24 mouse cellular contexts compared by ENCODE assay signal in the genomic region with DNA sequence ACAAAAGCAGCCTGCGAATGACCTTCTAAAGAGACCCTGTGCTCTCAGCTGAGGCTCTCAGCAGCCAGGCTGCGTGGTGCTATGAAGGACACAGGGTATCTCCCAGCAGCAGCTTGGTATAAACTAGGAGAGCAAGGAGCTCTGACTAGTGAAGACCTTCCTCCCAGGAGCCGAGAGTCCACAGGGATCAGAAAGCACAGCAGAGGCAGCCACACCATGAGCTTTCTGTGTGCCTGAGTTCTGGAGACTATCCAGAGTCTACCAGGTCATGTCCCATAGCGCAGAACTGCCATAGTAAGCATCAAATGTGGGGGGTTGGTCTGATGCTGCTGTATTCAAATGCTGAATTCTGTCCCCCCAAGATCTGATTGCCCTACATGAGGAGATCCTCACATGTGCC.
DNase-seq lines count a peak whose midpoint lies in the region; ATAC-seq and TF ChIP-seq lines count a peak whose summit lies in the region.
"Had no signal": no experiment of that assay in that cellular context is flagged by ENCODE, and none has a peak within 500 bp of the region (broad histone marks: within the 10 kb centered on the region; RNA-seq: fewer than 3 reads in every experiment).

No protein-coding gene starts in this region.

- H3K4me2 ChIP-seq in kidney, embryonic 14.5 days (replicated peaks; ENCODE audit: low read depth, low read length) = no peak overlapping the region
- H3K4me2 ChIP-seq: embryonic facial prominence, embryonic 12.5 days; embryonic facial prominence, embryonic 15.5 days; heart, embryonic 12.5 days; heart, embryonic 15.5 days; hindbrain, embryonic 14.5 days had no signal

- TF ChIP-seq CTCF in kidney, adult 2 months (conservative IDR thresholded peaks at IDR 0.05; ENCODE audit: insufficient read depth, insufficient read length, low read depth, low read length) = no peak

- H3K4me1 ChIP-seq in kidney, adult 2 months (ENCODE audit: control insufficient read depth, insufficient read depth, low read length) = no peaks in the 10 kb centered on the region
- no peaks in the 10 kb centered on the region; the same call in 1 of the 2 replicates for H3K4me1 ChIP-seq in kidney, embryonic 14.5 days (ENCODE audit: control insufficient read depth, insufficient read depth, low read length)

- H3K36me3 ChIP-seq in kidney, adult 2 months (ENCODE audit: control insufficient read depth, insufficient read depth, low read length) = no peaks in the 10 kb centered on the region
- no peaks in the 10 kb centered on the region for H3K36me3 ChIP-seq in kidney, embryonic 14.5 days (ENCODE audit: control insufficient read depth, insufficient read depth, low read length)
- H3K36me3 ChIP-seq: embryonic facial prominence, embryonic 12.5 days; embryonic facial prominence, embryonic 15.5 days; heart, embryonic 12.5 days; heart, embryonic 15.5 days had no signal

- TF ChIP-seq POLR2A in kidney, adult 2 months (IDR thresholded peaks at IDR 0.05; ENCODE audit: low read depth, low read length) = no peak

- ATAC-seq in kidney, embryonic 14.5 days (ENCODE audit: low FRiP score, low TSS enrichment) = no peak
- ATAC-seq: CD4-positive, CD25-positive, alpha-beta regulatory T cell, adult 4 months; forebrain, embryonic 14.5 days; forebrain, postnatal 0 days had no signal

- H3K9ac ChIP-seq in kidney, embryonic 14.5 days (ENCODE audit: low read depth, low read length) = no peak overlapping the region
- H3K9ac ChIP-seq: embryonic facial prominence, embryonic 12.5 days; embryonic facial prominence, embryonic 15.5 days; forebrain, postnatal 0 days; heart, embryonic 12.5 days; heart, embryonic 15.5 days; hindbrain, embryonic 14.5 days had no signal

- no peak overlapping the region for H3K27ac ChIP-seq in kidney, adult 2 months (ENCODE audit: insufficient read depth, low read depth, low read length)
- H3K27ac ChIP-seq in kidney, embryonic 14.5 days (ENCODE audit: low read depth, low read length) = no peak overlapping the region
- H3K27ac ChIP-seq: embryonic facial prominence, embryonic 12.5 days; embryonic facial prominence, embryonic 15.5 days; gastrocnemius, adult 2 months; heart, embryonic 15.5 days; hindbrain, embryonic 14.5 days had no signal

- WGBS in kidney, adult 2 months = 77% methylated on average over 4 of the region's 4 CpGs
- WGBS in kidney, embryonic 14.5 days = 90% methylated on average over 4 of the region's 4 CpGs

- H3K4me3 ChIP-seq in kidney, adult 2 months (ENCODE audit: insufficient read depth, low read depth, low read length) = no peak overlapping the region
- H3K4me3 ChIP-seq in kidney, embryonic 14.5 days (ENCODE audit: low read length) = no peak overlapping the region
- H3K4me3 ChIP-seq: embryonic facial prominence, embryonic 12.5 days; embryonic facial prominence, embryonic 15.5 days; gastrocnemius, adult 2 months; heart, embryonic 12.5 days; heart, embryonic 15.5 days had no signal

- DNase-seq in kidney, adult 2 months = peak; percentile 30
- DNase-seq in kidney, postnatal 36 days = peak; percentile 20 to 40
- no peak for DNase-seq in kidney, adult 18-20 months
- DNase-seq in ovary, adult 18-20 months (ENCODE audit: low spot score) = peak; percentile 45
- no peak for DNase-seq in ovary, postnatal 10 days (ENCODE audit: low spot score)
- DNase-seq: adrenal gland, adult 2 months; cerebellum, adult 11 months; cerebellum, adult 2 months; cerebellum, adult 9-11 months; cerebellum, postnatal 25 days; forebrain, postnatal 0 days; gastrocnemius, adult 2 months; gastrocnemius, postnatal 14 days; heart, adult 18-20 months; heart, postnatal 10 days; heart, postnatal 4 days had no signal

- 0 out of 2 replicates have a peak, but pooled peaks cover 3% of the 10 kb centered on the region for H3K9me3 ChIP-seq in kidney, embryonic 14.5 days (ENCODE audit: control insufficient read depth, low read length)
- H3K9me3 ChIP-seq: embryonic facial prominence, embryonic 12.5 days; embryonic facial prominence, embryonic 15.5 days; heart, embryonic 12.5 days; heart, embryonic 15.5 days had no signal

- no peaks in the 10 kb centered on the region for H3K27me3 ChIP-seq in kidney, adult 2 months (replicated peaks; ENCODE audit: control insufficient read depth, insufficient read depth, low read length)
- H3K27me3 ChIP-seq in kidney, embryonic 14.5 days (ENCODE audit: control insufficient read depth, insufficient read depth, low read length) = no peaks in the 10 kb centered on the region
- H3K27me3 ChIP-seq: embryonic facial prominence, embryonic 12.5 days; embryonic facial prominence, embryonic 15.5 days; heart, embryonic 12.5 days; heart, embryonic 15.5 days had no signal

Comparison
In these comparisons a context has a peak if more than half of its experiments do, and no peak if none do; other contexts are left out.
1. DNase-seq: peak in kidney, adult 2 months (single experiment), kidney, postnatal 36 days (2 of 2) and ovary, adult 18-20 months (single experiment); none in kidney, adult 18-20 months (single experiment) and ovary, postnatal 10 days (single experiment).